Mouse (Mus musculus) embryonic facial prominence, embryonic 15.5 days (tissue): ENCODE measurements around the gene Dhrs1. TPM values are rescaled to one million over a fixed set of nuclear protein-coding genes. Genes with fewer than 3 reads are reported as not detected.
"Not testable (repeated sequence)": the region's sequence is repeated elsewhere in the genome, so short reads cannot be mapped to it uniquely, and the experiment has no call there.

Experiments
- ATAC-seq: fragments of 200-750 bp; cut with Nextera tagmentation; 2 replicates; pipeline ENCODE4 v1.8.0; 2017; ENCODE audit warnings: low read depth, moderate TSS enrichment; ENCODE audit not compliant: insufficient number of reproducible peaks, low FRiP score, low TSS enrichment
- H3K27ac ChIP-seq: fragments of 300-500 bp; sonication (generic); replicated peaks from 2 replicates; pipeline ENCODE4 v1.5.1; 2015; ENCODE audit warnings: mild to moderate bottlenecking, inconsistent platforms
- H3K27me3 ChIP-seq: fragments of 300-500 bp; sonication (generic); 2 replicates; pipeline ENCODE4 v1.6.1; 2015; ENCODE audit warnings: inconsistent platforms
- H3K36me3 ChIP-seq: fragments of 300-500 bp; sonication (generic); 2 replicates; pipeline ENCODE4 v1.6.1; 2015; ENCODE audit warnings: mild to moderate bottlenecking, inconsistent platforms
- H3K4me1 ChIP-seq: fragments of 300-500 bp; sonication (generic); 2 replicates; pipeline ENCODE4 v1.6.1; 2015; ENCODE audit warnings: inconsistent platforms
- H3K4me2 ChIP-seq: fragments of 300-500 bp; sonication (generic); replicated peaks from 2 replicates; pipeline ENCODE4 v1.6.1; 2015; ENCODE audit warnings: mild to moderate bottlenecking, inconsistent platforms
- H3K4me3 ChIP-seq: fragments of 300-500 bp; sonication (generic); replicated peaks from 2 replicates; pipeline ENCODE4 v1.5.1; 2015; ENCODE audit warnings: mild to moderate bottlenecking, inconsistent platforms
- H3K9ac ChIP-seq: fragments of 300-500 bp; sonication (generic); 2 replicates; pipeline ENCODE4 v1.6.1; 2015; ENCODE audit warnings: inconsistent platforms
- H3K9me3 ChIP-seq: fragments of 300-500 bp; sonication (generic); replicated peaks from 2 replicates; pipeline ENCODE4 v1.6.1; 2016; ENCODE audit warnings: inconsistent platforms
- WGBS: fragments of 180-500 bp; shearing (Covaris S2); methylation state at CpG from one replicate; pipeline ENCODE4 v1.1.7; 2015; 5-methylcytosine and 5-hydroxymethylcytosine counted together
- polyA plus RNA-seq: library from polyadenylated mRNA; unstranded; fragments of >200 nt; fragmentation: Nextera tagmentation; extraction: Ambion mirVana; gene quantifications from 2 replicates; pipeline ENCODE4 v1.2.1, GENCODE M21; 2015

The Dhrs1 gene
- polyA plus RNA-seq, 1 experiment from 2014 or later, result 90.0 TPM

GRCm38 (mm10) chr14:55762001-55762821, 16.7 kb upstream of the Dhrs1 start:
- peak overlapping the region; percentile 58 for H3K27ac ChIP-seq
- peak overlapping the region; percentile 69 for H3K9ac ChIP-seq
- peaks cover 22% of the 10 kb centered on the region for H3K4me1 ChIP-seq
- WGBS, result under 1% methylated on average over 77 of the region's 77 CpGs
- H3K4me3 ChIP-seq, result peak overlapping the region; percentile 60
- H3K9me3 ChIP-seq, result no peaks in the 10 kb centered on the region
- peak overlapping the region; percentile 97 for H3K4me2 ChIP-seq
- peaks cover 30% of the 10 kb centered on the region for H3K27me3 ChIP-seq
- ATAC-seq, result peak; percentile 73
- H3K36me3 ChIP-seq, result no peaks in the 10 kb centered on the region

DNA sequence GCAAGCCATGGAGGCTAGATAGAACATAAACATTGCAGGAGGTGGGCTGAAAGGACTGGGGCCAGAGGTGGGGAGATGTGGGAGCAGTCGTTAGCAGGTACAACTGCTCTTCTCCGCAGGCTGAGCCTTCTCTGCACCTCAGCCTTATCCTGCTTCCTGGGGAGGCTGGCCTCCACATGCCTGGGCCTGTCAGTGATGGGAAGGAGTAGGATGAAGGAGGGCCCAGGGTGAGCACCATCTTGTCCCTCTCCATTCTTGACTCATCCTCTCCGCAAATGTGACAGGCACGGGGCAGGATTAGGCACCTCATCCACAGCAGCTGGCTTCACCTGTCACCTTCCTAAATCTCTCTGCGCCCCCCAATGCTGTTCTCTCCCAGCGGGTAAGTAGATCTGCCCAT, 15.7 kb upstream of the Dhrs1 start, which contains the start of gene Ltb4r2:
TSS of gene Ltb4r2 (plus strand) at position 266 of the 400 bp plus-strand sequence.
- Histone ChIP-seq H3K4me2 (peak within 1 kb of the TSS; percentile 97), H3K4me3 (peak within 1 kb of the TSS; percentile 60), H3K27ac (peak within 1 kb of the TSS; percentile 58; the same call in 1 of the 2 replicates), H3K9me3 (no peaks in the 10 kb centered on the region), H3K36me3 (peaks cover 8% of the 10 kb centered on the region; the same call in 1 of the 2 replicates), H3K4me1 (peaks cover 22% of the 10 kb centered on the region), H3K9ac (peak within 1 kb of the TSS; percentile 69), H3K27me3 (peaks cover 24% of the 10 kb centered on the region)
- 64% methylated on average over 6 of the region's 6 CpGs for WGBS
- no peak for ATAC-seq

- H3K9ac ChIP-seq, H3K27ac ChIP-seq, H3K9me3 ChIP-seq, ATAC-seq: not testable (repeated sequence)
- 0% methylated on average over 6 of the region's 6 CpGs for WGBS
- peak overlapping the region; percentile 41 for H3K4me2 ChIP-seq
- H3K4me3 ChIP-seq, result peak overlapping the region; percentile 12
- peaks cover 18% of the 10 kb centered on the region for H3K36me3 ChIP-seq
- H3K4me1 ChIP-seq, result peaks cover 22% of the 10 kb centered on the region
- H3K27me3 ChIP-seq, result peaks cover 18% of the 10 kb centered on the region
These were observed 14.7 kb upstream of the Dhrs1 start for GRCm38 (mm10) chr14:55760156-55760555.

DNA sequence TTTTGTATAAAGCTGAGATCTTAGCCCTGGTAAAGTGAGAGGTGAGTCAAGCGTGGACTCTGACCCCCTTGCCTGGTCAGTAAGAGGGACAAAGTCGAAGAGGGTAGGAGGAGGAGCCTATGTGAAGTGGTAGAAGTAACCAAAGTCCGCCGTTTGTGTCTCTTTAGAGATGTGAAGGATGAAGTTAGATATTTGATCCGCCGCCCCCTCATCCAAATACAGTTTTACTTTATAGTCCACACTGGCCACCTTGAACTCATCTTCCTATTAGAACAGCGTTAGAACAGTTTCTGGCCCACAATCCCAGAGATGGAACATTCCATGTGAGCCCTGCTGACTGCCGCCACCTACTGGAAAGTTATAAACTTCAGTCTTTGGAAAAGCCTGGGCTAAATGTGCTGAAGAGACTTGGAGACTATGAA, 12.9 kb upstream of the Dhrs1 start, which contains the start of gene Cideb:
TSS of gene Cideb (minus strand) at position 96 of the 422 bp plus-strand sequence.
- H3K4me2 ChIP-seq, result peak within 1 kb of the TSS; percentile 33
- no peak within 1 kb of the TSS; the same call in 1 of the 2 replicates for H3K4me3 ChIP-seq
- H3K9ac ChIP-seq, result no peak within 1 kb of the TSS
- H3K4me1 ChIP-seq, result peaks cover 22% of the 10 kb centered on the region
- peaks cover 36% of the 10 kb centered on the region for H3K36me3 ChIP-seq
- ATAC-seq, result no peak
- H3K27me3 ChIP-seq, result peaks cover 10% of the 10 kb centered on the region
- H3K9me3 ChIP-seq, result no peaks in the 10 kb centered on the region
- H3K27ac ChIP-seq, result no peak within 1 kb of the TSS
- WGBS, result 16% methylated on average over 8 of the region's 8 CpGs

DNA sequence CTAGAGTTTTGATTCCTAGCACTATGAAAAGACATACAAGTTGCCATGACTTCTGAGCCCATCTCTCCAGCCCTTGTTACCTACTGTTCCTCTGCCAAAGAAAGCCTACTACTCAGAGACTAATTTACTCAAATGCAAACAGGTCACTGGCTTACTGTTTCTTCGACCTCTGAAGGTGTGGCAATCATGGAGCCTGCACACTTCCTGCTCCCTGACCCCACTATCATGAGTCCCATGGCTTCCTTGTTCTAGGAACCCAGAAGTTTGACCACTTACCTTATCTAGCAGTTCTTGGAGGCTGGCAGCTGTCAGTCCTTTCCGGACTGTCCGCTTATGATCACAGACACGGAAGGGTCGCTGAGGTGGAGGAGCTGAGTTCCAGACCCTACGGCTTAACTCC, 12.1 kb upstream of the Dhrs1 start:
- no peak for ATAC-seq
- peaks cover 44% of the 10 kb centered on the region for H3K36me3 ChIP-seq
- H3K4me2 ChIP-seq, result no peak overlapping the region
- H3K27me3 ChIP-seq, result peaks cover 10% of the 10 kb centered on the region
- no peak overlapping the region for H3K27ac ChIP-seq
- peaks cover 15% of the 10 kb centered on the region for H3K4me1 ChIP-seq
- H3K9me3 ChIP-seq, result no peaks in the 10 kb centered on the region
- H3K4me3 ChIP-seq, result no peak overlapping the region
- H3K9ac ChIP-seq, result no peak overlapping the region
- WGBS, result 84% methylated on average over 6 of the region's 6 CpGs

DNA sequence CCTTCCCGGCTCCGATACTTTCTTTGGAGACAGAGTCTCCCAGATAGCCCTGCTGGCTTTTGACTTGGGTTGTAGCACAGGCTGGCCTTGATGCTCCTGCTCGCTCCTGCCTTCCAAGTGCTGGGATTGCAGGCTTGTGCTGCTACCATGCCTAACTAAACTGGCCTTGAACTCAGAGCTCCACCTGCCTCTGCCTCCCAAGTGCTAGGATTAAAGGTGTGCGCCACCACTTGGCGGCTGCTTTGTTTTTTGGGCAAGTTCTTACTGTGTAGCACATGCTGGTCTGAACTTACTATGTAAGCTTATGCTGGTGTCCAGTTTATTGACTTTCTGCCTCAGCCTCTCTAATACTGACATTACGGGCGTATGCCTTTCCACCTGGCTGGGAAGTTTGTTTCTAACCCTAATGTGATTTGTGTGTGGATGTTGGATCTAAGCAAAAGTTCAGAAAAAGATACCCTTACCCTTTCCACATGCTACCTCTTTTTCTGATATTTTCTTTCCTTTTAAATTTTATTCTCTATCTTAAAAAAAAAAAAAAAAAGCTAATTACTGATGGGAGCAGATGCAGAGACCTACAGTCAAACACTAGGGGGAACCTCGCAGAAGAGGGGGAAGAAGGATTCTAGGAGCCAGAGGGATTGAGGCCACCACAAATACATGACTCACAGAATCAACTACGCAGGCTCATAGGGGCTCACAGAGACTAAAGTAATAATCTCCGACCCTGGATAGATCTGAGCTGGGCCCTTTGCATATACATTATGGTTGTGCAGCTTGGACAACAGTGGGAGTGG, 1.8 kb upstream of the Dhrs1 start:
- H3K4me3 ChIP-seq, result peak overlapping the region; percentile 91; the same call in 1 of the 2 replicates

DNA sequence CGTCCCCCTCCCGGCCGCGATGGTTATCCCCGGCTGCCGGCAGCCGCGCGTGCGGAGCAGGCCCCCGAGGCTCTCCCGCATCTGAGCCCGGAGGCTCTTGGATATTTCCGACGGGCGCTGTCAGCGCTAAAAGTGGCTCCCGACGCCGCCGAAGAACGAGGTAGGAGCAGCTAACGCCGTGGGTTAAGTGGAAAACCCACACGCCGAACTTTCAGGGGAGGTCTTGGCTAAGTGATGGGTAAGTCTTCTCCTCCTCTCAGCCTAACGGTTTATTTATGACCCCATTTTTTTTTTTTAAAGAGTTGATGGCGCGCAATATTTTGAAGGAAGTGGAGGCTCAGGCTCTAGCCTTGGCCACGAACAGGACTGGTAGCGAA, 359 bp upstream of the Dhrs1 start:
- H3K9me3 ChIP-seq, result no peaks in the 10 kb centered on the region
- peak overlapping the region; percentile 86 for H3K9ac ChIP-seq
- peaks cover 40% of the 10 kb centered on the region for H3K36me3 ChIP-seq
- peak overlapping the region; percentile 94 for H3K4me2 ChIP-seq
- H3K27ac ChIP-seq, result peak overlapping the region; percentile 51
- 0% methylated on average over 31 of the region's 31 CpGs for WGBS
- no peak for ATAC-seq
- H3K4me1 ChIP-seq, result peaks cover 32% of the 10 kb centered on the region
- no peaks in the 10 kb centered on the region for H3K27me3 ChIP-seq
- peak overlapping the region; percentile 91 for H3K4me3 ChIP-seq

More for the DNA sequence above, 1.8 kb upstream of the Dhrs1 start:
- no peak for ATAC-seq
- Histone ChIP-seq H3K9me3 (no peaks in the 10 kb centered on the region), H3K4me1 (peaks cover 32% of the 10 kb centered on the region), H3K27ac (no peak overlapping the region), H3K27me3 (no peaks in the 10 kb centered on the region), H3K36me3 (peaks cover 41% of the 10 kb centered on the region), H3K9ac (no peak overlapping the region), H3K4me2 (peak overlapping the region; percentile 94)
- WGBS, result 88% methylated on average over 10 of the region's 10 CpGs

- peak overlapping the region; percentile 42 for H3K4me2 ChIP-seq
These were observed 1.8 kb downstream of the Dhrs1 start for GRCm38 (mm10) chr14:55743711-55744110.

DNA sequence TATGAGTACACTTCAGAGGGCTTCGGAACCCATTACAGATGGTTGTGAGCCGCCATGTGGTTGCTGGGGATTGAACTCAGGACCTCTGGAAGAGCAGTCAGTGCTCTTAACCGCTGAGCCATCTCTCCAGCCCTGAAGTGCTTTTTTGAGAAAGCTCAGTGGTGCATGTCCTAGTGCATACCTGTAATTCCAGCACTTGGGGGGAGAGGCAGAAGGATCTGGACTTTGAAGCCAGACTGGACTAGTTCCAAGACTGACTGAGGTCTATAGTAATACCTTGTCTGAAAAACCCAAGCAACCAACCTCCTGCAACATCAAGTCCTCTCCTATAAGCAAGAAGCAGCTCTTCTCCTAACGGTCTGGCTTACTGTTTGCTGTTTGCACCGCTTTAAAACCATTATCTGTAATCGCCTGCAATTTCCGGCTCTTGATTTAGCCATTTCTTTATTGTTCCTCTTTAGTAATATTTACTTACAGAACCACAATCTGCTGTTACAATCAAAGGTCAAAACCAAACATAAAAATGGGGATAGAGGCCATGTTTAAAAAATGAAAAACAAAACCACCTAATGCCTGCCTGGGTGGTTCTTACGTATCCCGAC, 8.3 kb downstream of the Dhrs1 start:
- Histone ChIP-seq H3K36me3 (peaks cover 42% of the 10 kb centered on the region), H3K27ac (no peak overlapping the region), H3K4me1 (no peaks in the 10 kb centered on the region), H3K4me2 (no peak overlapping the region), H3K4me3 (no peak overlapping the region), H3K9ac (no peak overlapping the region), H3K9me3 (no peaks in the 10 kb centered on the region), H3K27me3 (no peaks in the 10 kb centered on the region)
- no peak for ATAC-seq
- WGBS, result 82% methylated on average over 9 of the region's 9 CpGs

More at GRCm38 (mm10) chr14:55743711-55744110, 1.8 kb downstream of the Dhrs1 start:
- Histone ChIP-seq H3K9me3 (no peaks in the 10 kb centered on the region), H3K9ac (peak overlapping the region; percentile 28; the same call in 1 of the 2 replicates), H3K4me1 (peaks cover 32% of the 10 kb centered on the region), H3K27ac (no peak overlapping the region), H3K36me3 (peaks cover 41% of the 10 kb centered on the region), H3K27me3 (no peaks in the 10 kb centered on the region), H3K4me3 (peak overlapping the region; percentile 22)
- WGBS, result 13% methylated on average over 10 of the region's 10 CpGs
- peak; percentile 73; the same call in 1 of the 2 replicates for ATAC-seq

GRCm38 (mm10) chr14:55735758-55736157, 9.7 kb downstream of the Dhrs1 start:
- H3K9me3 ChIP-seq, result no peaks in the 10 kb centered on the region
- ATAC-seq, result no peak
- no peaks in the 10 kb centered on the region for H3K4me1 ChIP-seq
- H3K9ac ChIP-seq, result no peak overlapping the region
- H3K4me3 ChIP-seq, result no peak overlapping the region
- peaks cover 28% of the 10 kb centered on the region for H3K36me3 ChIP-seq
- H3K27me3 ChIP-seq, result no peaks in the 10 kb centered on the region; the same call in 1 of the 2 replicates
- no peak overlapping the region for H3K4me2 ChIP-seq
- WGBS, result 83% methylated on average over 4 of the region's 4 CpGs
- no peak overlapping the region for H3K27ac ChIP-seq
